Mouse (Mus musculus): ENCODE data around the gene Ift122. TPM values are rescaled to one million over a fixed set of nuclear protein-coding genes. Genes with fewer than 3 reads are reported as not detected.
A peak's percentile ranks its signal among the peaks of the same experiment; 100 is the strongest.

Ift122 gene
- total RNA-seq (2021) = 10 to 100 TPM; 16.3 to 16.7 TPM
- long read RNA-seq, experiment 1, full-length matches to known transcripts = 13 of 21 reads
- long read RNA-seq, experiment 1, partial matches to known transcripts = 4 of 21 reads
- long read RNA-seq, experiment 1, other reads (novel, unspliced or antisense) = 4 of 21 reads
- long read RNA-seq, experiment 2, full-length matches to known transcripts = 4 of 5 reads
- long read RNA-seq, experiment 2, partial matches to known transcripts = 0 of 5 reads
- long read RNA-seq, experiment 2, other reads (novel, unspliced or antisense) = 1 of 5 reads

- DNase-seq = peak; percentile 99
Measured at GRCm38 (mm10) chr6:115853091-115853813, at the start of gene Ift122, which contains the start of gene Mbd4. Gene Ift122 (plus strand): TSS chr6:115853470. Gene Mbd4 (minus strand): TSS chr6:115853371.

- peak; percentile 77 to 86 for DNase-seq
Measured at GRCm38 (mm10) chr6:115803541-115804382, 49.5 kb upstream of the Ift122 start.

GRCm38 (mm10) chr6:115804432-115805192 lies 48.7 kb upstream of the Ift122 start:
- no peak for DNase-seq

GRCm38 (mm10) chr6:115807464-115808195 lies 45.6 kb upstream of the Ift122 start:
- peak; percentile 22 to 32 for DNase-seq

- DNase-seq = peak in 1 of 2 experiments; percentile 54
Measured at GRCm38 (mm10) chr6:115808196-115808487, 45.1 kb upstream of the Ift122 start.

- peak; percentile 87 to 88 for DNase-seq
Measured at GRCm38 (mm10) chr6:115808488-115809231, 44.6 kb upstream of the Ift122 start, which contains the start of gene Rpl32. Gene Rpl32 (minus strand): TSS chr6:115808747.

- no peak for DNase-seq
Measured at GRCm38 (mm10) chr6:115811606-115812005, 41.7 kb upstream of the Ift122 start.

GRCm38 (mm10) chr6:115814104-115814503 lies 39.2 kb upstream of the Ift122 start:
- peak; percentile 75 to 83 for DNase-seq

- no peak for DNase-seq
Measured at GRCm38 (mm10) chr6:115815041-115815440, 38.2 kb upstream of the Ift122 start.

GRCm38 (mm10) chr6:115818129-115818528 lies 35.1 kb upstream of the Ift122 start:
- DNase-seq = no peak

- no peak for DNase-seq
Measured at GRCm38 (mm10) chr6:115821216-115821993, 31.9 kb upstream of the Ift122 start.

- DNase-seq = peak; percentile 60 to 78
Measured at GRCm38 (mm10) chr6:115823850-115824464, 29.3 kb upstream of the Ift122 start.

GRCm38 (mm10) chr6:115830779-115831601 lies 22.3 kb upstream of the Ift122 start:
- DNase-seq = no peak

GRCm38 (mm10) chr6:115832152-115832850 lies 21.0 kb upstream of the Ift122 start:
- DNase-seq = no peak

GRCm38 (mm10) chr6:115833861-115834260 lies 19.4 kb upstream of the Ift122 start:
- no peak for DNase-seq

- peak; percentile 78 to 81 for DNase-seq
Measured at GRCm38 (mm10) chr6:115838161-115838597, 15.1 kb upstream of the Ift122 start, which contains the start of gene Efcab12. Gene Efcab12 (minus strand): TSS chr6:115838412.

GRCm38 (mm10) chr6:115838745-115839144 lies 14.5 kb upstream of the Ift122 start:
- DNase-seq = no peak

All from adrenal gland, postnatal 36 days (tissue).